Mouse (Mus musculus) neural tube, embryonic 15.5 days (tissue): Measurements from ENCODE around the gene Ptger4. TPM values are rescaled to one million over a fixed set of nuclear protein-coding genes. Genes with fewer than 3 reads are reported as not detected.

Experiments used
- ATAC-seq: fragments of 200-750 bp; cut with Nextera tagmentation; 2 replicates; pipeline ENCODE4 v1.8.0; 2017; ENCODE audit warnings: mild to moderate bottlenecking, moderate TSS enrichment, moderate library complexity; ENCODE audit not compliant: low FRiP score
- H3K27ac ChIP-seq: fragments of 300-500 bp; sonication (generic); replicated peaks from 2 replicates; pipeline ENCODE4 v1.5.1; 2015; ENCODE audit warnings: mild to moderate bottlenecking, inconsistent platforms
- H3K27me3 ChIP-seq: fragments of 300-500 bp; sonication (generic); replicated peaks from 2 replicates; pipeline ENCODE4 v1.6.1; 2015; ENCODE audit warnings: inconsistent platforms
- H3K36me3 ChIP-seq: fragments of 300-500 bp; sonication (generic); 2 replicates; pipeline ENCODE4 v1.6.1; 2015; ENCODE audit warnings: inconsistent platforms
- H3K4me1 ChIP-seq: fragments of 300-500 bp; sonication (generic); 2 replicates; pipeline ENCODE4 v1.6.1; 2015; ENCODE audit warnings: inconsistent platforms
- H3K4me2 ChIP-seq: fragments of 300-500 bp; sonication (generic); 2 replicates; pipeline ENCODE4 v1.6.1; 2015; ENCODE audit warnings: inconsistent platforms, mild to moderate bottlenecking, moderate library complexity
- H3K4me3 ChIP-seq: fragments of 300-500 bp; sonication (generic); replicated peaks from 2 replicates; pipeline ENCODE4 v1.5.1; 2015; ENCODE audit warnings: mild to moderate bottlenecking, inconsistent platforms
- H3K9ac ChIP-seq: fragments of 300-500 bp; sonication (generic); replicated peaks from 2 replicates; pipeline ENCODE4 v1.6.1; 2015; ENCODE audit warnings: mild to moderate bottlenecking, inconsistent platforms
- H3K9me3 ChIP-seq: fragments of 300-500 bp; sonication (generic); replicated peaks from 2 replicates; pipeline ENCODE4 v1.6.1; 2016; ENCODE audit warnings: inconsistent platforms
- WGBS: fragments of 180-500 bp; shearing (Covaris S2); methylation state at CpG from one replicate; pipeline ENCODE4 v1.1.7; 2015; ENCODE audit warnings: mixed read lengths; 5-methylcytosine and 5-hydroxymethylcytosine counted together
- polyA plus RNA-seq: library from polyadenylated mRNA; unstranded; fragments of >200 nt; fragmentation: Nextera tagmentation; extraction: Ambion mirVana; gene quantifications from 2 replicates; pipeline ENCODE4 v1.2.1, GENCODE M21; 2015

The Ptger4 gene
- polyA plus RNA-seq, 1 experiment from 2014 or later = 5.7 TPM

DNA sequence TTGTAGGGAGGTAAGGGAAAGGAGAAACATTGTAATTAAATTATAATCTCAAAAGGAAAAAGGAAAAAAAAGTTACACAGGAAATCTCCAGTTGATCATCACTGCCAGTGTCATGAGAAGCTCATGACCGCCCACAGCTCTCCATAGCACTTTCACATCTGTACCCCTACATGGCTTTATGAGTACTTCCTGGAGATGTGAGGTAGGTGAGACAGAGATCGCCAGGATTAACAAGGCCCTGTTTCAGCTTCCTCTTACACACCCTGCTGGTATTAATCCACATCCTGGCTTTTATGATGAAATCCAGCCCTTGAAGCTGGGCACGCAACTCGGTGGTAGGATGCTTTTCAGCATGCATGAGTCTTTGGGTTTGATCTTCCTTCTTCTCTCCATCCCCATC lies 6.2 kb upstream of the Ptger4 start:
- no peak for ATAC-seq
- H3K4me3 ChIP-seq = no peak overlapping the region
- H3K9me3 ChIP-seq = no peaks in the 10 kb centered on the region
- no peak overlapping the region for H3K4me2 ChIP-seq
- no peak overlapping the region for H3K27ac ChIP-seq
- H3K4me1 ChIP-seq = no peaks in the 10 kb centered on the region
- WGBS = 91% methylated on average over 4 of the region's 4 CpGs
- H3K27me3 ChIP-seq = peaks cover 12% of the 10 kb centered on the region; the same call in 1 of the 2 replicates
- no peak overlapping the region for H3K9ac ChIP-seq
- H3K36me3 ChIP-seq = no peaks in the 10 kb centered on the region

DNA sequence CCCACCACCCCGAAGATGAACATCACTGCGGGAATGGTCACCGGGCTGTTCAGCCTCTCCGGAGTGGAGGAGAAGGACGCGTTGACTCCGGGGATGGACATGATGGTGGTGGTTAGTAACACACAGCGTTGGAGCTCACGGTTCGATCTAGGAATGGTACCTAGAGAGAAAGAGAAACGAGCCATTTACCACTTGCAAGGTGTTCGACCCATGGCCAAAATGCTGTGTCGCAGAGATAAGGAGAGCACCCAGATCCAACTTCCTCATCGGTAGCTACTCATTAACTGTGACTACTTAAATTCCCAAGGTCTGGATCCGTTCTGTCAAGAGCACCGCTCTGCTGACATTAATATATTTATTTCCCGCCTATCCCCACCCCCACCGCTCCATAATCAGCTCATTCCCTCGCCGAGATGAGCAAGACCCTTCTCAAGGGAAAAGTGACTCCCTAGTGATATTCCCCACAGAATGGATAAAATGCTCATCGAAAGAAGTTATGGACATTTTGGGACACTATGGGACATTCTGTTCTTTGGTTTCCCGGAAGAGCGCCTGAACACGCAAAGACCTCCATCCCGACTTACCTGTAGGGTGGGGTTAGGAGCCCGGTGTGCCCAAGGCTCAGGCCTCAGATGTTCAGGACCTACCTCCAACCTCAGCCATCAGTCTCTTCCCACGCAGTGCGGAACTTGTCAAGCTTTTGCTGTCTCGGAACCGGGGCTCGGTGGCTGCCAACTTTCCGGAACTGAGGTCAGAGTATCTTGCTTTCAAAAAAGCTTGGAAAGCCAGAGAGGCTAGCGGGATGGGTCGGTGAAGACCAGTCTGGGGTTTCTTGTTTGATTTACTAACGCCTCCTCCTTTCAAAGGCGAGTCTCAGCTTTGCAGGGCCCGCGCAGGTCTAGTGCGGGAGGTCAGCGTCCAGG lies 690 bp downstream of the Ptger4 start:
- peaks cover 34% of the 10 kb centered on the region for H3K27me3 ChIP-seq
- ATAC-seq = 0 out of 2 replicates have a peak, but pooled peaks have one; percentile 1

DNA sequence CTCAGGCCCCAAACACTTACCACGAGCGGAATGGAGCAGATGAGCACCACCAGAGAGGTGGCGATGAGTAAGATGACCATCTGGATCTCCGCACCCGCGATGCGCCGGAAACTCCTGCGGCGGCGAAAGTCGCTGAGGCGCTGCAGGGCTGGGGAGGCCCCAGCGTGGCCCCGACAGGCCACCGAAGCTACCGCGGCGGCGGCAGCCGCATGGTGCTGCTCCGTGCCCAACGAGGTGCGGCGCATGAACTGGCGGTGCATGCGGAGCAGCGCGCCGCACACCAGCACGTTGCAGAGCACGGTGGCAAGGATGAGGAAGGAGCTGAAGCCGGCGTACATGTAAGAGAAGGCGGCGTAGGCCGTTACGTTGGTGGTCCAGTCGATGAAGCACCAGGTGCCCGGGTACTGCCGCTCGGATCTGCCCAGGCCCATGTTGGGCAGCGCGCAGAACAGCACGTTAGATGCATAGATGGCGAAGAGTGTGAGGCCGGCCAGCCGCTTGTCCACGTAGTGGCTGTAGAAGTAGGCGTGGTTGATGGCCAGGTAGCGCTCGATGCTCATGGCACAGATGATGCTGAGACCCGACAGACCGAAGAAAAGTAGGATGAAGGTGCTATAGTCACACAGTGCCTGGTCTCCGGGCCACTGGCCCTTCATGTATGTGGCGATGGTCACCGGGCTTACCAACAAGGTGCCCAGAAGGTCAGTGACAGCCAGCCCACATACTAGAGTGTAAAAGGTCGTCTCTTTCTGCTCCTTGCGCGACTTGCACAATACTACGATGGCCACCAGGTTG lies 1.5 kb downstream of the Ptger4 start:
- Histone ChIP-seq H3K4me1 (peaks cover 39% of the 10 kb centered on the region), H3K27ac (peak overlapping the region; percentile 61; the same call in 1 of the 2 replicates), H3K4me2 (peak overlapping the region; percentile 96), H3K27me3 (peaks cover 34% of the 10 kb centered on the region), H3K36me3 (no peaks in the 10 kb centered on the region), H3K9me3 (no peaks in the 10 kb centered on the region), H3K9ac (peak overlapping the region; percentile 68), H3K4me3 (peak overlapping the region; percentile 56)
- WGBS = 3% methylated on average over 61 of the region's 61 CpGs
- ATAC-seq = peak; percentile 72

More for the DNA sequence above, 690 bp downstream of the Ptger4 start:
- H3K36me3 ChIP-seq = no peaks in the 10 kb centered on the region
- H3K9ac ChIP-seq = peak overlapping the region; percentile 68
- H3K4me3 ChIP-seq = peak overlapping the region; percentile 56
- H3K9me3 ChIP-seq = no peaks in the 10 kb centered on the region
- peaks cover 39% of the 10 kb centered on the region for H3K4me1 ChIP-seq
- H3K4me2 ChIP-seq = peak overlapping the region; percentile 96
- no peak overlapping the region for H3K27ac ChIP-seq
- 7% methylated on average over 40 of the region's 40 CpGs for WGBS

DNA sequence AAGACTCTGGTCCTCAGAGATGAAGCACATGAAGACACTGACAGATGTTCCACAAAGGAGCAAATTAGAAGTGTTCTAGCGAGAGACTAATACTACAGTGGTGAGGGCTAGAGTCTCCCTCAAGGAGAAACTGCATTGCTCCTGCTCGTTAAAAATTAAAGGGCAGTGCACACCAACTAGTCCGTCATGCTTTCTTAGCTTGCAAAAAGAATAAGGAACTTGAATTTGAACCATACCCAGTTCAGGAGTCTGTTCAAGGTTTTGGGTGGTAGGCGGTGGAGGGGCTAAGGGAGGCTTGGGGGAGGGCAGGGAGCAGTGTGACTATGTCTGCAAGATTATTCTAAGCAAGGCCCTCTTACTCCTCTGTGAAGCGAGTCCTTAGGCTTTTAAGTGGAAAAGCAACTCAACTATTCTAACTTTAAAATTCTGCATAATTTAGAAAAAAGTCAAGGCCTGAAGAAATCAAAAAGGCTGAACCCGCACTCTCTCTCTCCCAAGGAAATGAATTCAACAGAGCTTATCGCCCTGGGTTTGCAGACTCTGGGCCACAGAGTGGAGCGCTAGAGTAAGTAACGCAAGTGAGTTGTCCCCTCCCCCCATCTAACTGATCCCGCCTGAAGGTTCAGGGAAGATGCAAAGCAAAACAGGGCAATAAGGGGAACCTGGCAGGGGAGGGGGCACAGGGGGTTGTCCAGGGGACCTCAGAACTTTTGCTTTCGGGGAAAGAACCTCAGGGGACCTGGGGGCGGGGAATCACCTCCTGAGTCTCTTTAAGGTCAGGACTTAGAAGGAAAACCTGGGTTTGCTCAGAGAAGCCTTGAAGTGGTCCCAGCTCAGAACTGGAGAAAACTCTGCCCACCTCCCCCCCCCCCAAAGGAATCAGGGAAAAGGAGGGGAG lies 2.4 kb downstream of the Ptger4 start:
- Histone ChIP-seq H3K4me1 (peaks cover 42% of the 10 kb centered on the region), H3K4me3 (peak overlapping the region; percentile 56), H3K9me3 (no peaks in the 10 kb centered on the region), H3K27me3 (peaks cover 29% of the 10 kb centered on the region), H3K9ac (peak overlapping the region; percentile 68), H3K36me3 (no peaks in the 10 kb centered on the region), H3K27ac (0 out of 2 replicates have a peak overlapping the region, but pooled peaks have one; percentile 61), H3K4me2 (peak overlapping the region; percentile 96)
- peak; percentile 62 for ATAC-seq
- 25% methylated on average over 12 of the region's 12 CpGs for whole genome bisulfite sequencing

DNA sequence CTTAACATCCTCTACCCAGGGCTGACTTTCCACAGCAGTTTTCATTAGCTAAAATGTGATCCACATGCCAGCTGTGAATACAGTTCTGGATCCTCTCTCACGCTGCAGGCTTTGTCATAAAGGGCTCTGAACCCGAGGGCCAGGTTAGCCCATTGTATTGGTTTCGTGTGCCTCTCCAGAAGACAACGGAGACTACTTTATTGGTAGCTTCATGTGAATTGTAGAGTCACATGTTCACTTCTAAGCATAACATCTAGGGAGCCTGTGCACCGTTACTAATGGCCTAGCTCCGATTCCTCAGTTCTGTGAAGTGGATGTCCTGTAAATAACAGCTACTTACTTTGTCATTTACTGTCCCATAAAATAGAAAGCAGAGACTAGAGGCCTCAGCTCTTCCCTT lies 3.6 kb downstream of the Ptger4 start:
- no peak overlapping the region for H3K27ac ChIP-seq
- H3K36me3 ChIP-seq = no peaks in the 10 kb centered on the region
- H3K9ac ChIP-seq = no peak overlapping the region
- H3K4me2 ChIP-seq = peak overlapping the region; percentile 96
- no peaks in the 10 kb centered on the region for H3K9me3 ChIP-seq
- peaks cover 22% of the 10 kb centered on the region for H3K27me3 ChIP-seq
- ATAC-seq = no peak
- H3K4me1 ChIP-seq = peaks cover 45% of the 10 kb centered on the region
- WGBS = 58% methylated on average over 6 of the region's 6 CpGs
- H3K4me3 ChIP-seq = 0 out of 2 replicates have a peak overlapping the region, but pooled peaks have one; percentile 10

DNA sequence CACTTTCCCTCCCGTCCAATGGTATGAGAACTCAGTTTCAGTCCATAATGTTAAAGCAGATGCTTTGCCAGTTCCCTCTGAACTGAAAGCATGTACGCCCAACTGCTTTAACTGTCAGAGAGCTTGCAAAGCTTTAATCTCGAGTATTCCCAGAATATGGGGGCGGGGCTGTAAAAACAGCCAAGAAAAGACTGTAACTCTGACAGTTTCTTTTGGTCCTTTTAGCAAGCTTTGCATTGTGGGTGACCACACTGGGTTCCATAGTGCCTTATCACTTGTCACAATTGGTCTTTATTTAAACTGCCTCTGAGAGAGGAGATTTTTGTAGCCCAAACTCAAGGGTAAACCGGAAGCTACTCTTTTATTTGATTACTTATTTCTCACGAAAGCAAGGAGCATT lies 4.1 kb downstream of the Ptger4 start:
- H3K27me3 ChIP-seq = peaks cover 22% of the 10 kb centered on the region
- no peak overlapping the region for H3K27ac ChIP-seq
- peak overlapping the region; percentile 96 for H3K4me2 ChIP-seq

DNA sequence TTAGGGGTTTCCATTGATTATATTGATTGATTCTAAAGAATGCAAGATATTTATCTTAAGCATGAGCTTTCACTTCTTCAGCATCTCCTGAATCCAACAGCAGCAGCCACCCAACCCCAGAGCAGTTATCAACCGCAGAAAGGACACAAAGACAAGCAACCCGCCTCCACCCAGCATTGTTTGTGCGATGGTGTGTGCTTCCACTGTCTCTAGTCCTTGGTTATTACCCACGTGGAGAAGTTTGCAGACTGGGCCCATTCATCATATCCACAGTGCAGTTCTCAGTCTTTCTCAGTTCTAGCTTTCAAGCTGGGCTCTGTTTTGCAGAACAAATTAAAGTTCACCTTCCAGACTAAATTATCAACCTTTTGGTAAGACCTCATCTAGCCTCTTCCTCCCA lies 4.6 kb downstream of the Ptger4 start:
- WGBS = 67% methylated on average over 4 of the region's 4 CpGs
- Histone ChIP-seq H3K4me3 (no peak overlapping the region), H3K36me3 (no peaks in the 10 kb centered on the region), H3K4me2 (peak overlapping the region; percentile 96), H3K9ac (no peak overlapping the region), H3K27ac (no peak overlapping the region), H3K9me3 (no peaks in the 10 kb centered on the region), H3K27me3 (peaks cover 22% of the 10 kb centered on the region), H3K4me1 (peaks cover 41% of the 10 kb centered on the region)
- no peak for ATAC-seq

More for the DNA sequence above, 4.1 kb downstream of the Ptger4 start:
- no peaks in the 10 kb centered on the region for H3K9me3 ChIP-seq
- H3K4me3 ChIP-seq = no peak overlapping the region
- H3K4me1 ChIP-seq = peaks cover 46% of the 10 kb centered on the region
- H3K36me3 ChIP-seq = no peaks in the 10 kb centered on the region
- H3K9ac ChIP-seq = no peak overlapping the region
- WGBS = 78% methylated on average over 6 of the region's 6 CpGs
- no peak for ATAC-seq

DNA sequence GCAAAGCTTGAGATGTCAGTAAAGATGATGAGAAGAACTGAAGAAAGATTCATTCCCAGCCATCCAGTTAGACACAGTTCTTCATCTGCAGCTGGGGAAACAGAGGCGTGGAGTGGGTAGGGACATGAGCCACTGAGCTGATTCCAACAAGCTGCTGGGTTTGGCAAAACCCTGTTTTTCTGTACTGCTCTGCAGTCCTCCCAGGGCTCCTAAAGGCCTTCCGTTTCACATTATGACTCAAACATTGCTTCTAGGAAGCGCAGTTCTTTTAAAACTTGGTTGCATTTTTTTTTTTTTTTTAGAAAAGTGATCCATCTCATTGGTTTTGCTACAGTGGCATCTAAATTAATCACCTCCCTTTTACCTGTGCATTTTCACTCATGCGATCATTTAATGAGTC lies 5.4 kb downstream of the Ptger4 start:
- WGBS = 86% methylated on average over 4 of the region's 4 CpGs
- H3K27me3 ChIP-seq = peaks cover 17% of the 10 kb centered on the region
- no peaks in the 10 kb centered on the region for H3K36me3 ChIP-seq
- H3K9me3 ChIP-seq = no peaks in the 10 kb centered on the region
- no peak overlapping the region for H3K4me3 ChIP-seq
- H3K9ac ChIP-seq = no peak overlapping the region
- no peak for ATAC-seq
- H3K4me1 ChIP-seq = peaks cover 35% of the 10 kb centered on the region
- no peak overlapping the region for H3K27ac ChIP-seq
- no peak overlapping the region for H3K4me2 ChIP-seq

DNA sequence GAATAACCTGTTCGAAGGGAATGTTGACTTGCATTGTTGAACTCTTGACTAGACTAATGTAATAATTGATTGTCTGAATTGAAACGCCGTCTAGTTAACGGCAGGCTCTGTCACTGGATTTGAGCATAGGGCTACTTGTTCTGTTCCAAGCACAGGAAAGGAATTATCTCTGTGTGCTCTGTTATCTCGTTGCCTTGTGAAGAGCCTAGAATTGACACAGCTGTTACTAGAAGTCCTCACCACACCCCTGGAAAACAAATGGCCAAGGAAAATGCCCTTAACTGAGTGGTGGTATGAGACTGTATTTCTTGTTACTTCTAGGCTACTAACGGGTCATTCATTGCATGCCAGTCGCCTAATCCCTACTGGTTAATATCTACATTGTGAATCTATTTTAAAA lies 5.9 kb downstream of the Ptger4 start:
- ATAC-seq = no peak
- Histone ChIP-seq H3K27me3 (peaks cover 13% of the 10 kb centered on the region), H3K9ac (no peak overlapping the region), H3K4me1 (peaks cover 30% of the 10 kb centered on the region), H3K4me2 (no peak overlapping the region), H3K9me3 (no peaks in the 10 kb centered on the region), H3K36me3 (no peaks in the 10 kb centered on the region), H3K27ac (no peak overlapping the region), H3K4me3 (no peak overlapping the region)
- 85% methylated on average over 7 of the region's 7 CpGs for WGBS

DNA sequence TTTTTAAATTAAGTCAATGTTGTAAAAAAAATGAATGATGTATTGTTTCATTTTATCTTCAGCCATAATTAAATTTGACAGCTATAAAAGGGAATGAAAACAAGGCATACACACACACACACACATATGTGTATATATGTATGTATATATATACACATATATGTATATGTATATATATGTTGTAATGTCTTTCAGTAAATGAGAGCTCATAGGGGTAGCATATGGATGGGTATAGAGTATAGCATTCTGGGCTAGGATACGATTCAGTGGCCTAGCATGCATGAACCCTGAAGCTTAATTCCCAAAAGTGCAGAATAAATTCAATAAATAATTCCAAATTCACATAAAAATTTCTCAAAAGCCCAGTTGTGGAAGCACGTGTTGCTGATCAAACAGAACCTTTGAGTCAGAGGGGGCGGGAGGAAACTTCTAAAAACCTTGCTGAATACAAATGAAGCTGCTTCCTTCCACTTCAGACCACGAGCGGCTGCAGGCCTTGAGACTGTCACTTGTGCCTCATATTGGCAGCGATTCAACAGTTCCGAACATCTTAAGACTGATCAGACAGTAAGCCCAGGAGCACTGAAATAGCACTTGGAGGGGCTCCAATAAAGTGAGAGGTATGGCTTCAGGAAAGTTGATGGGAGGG lies 6.9 kb downstream of the Ptger4 start:
- no peak for ATAC-seq
- Histone ChIP-seq H3K9ac (no peak overlapping the region), H3K4me1 (peaks cover 21% of the 10 kb centered on the region), H3K36me3 (no peaks in the 10 kb centered on the region), H3K9me3 (no peaks in the 10 kb centered on the region), H3K4me2 (no peak overlapping the region), H3K4me3 (no peak overlapping the region), H3K27me3 (0 out of 2 replicates have a peak, but pooled peaks cover 7% of the 10 kb centered on the region), H3K27ac (no peak overlapping the region)
- WGBS = 57% methylated on average over 7 of the region's 7 CpGs
